Mouse (Mus musculus): Measurements from ENCODE around the gene Nanos3. TPM values are rescaled to one million over a fixed set of nuclear protein-coding genes. Genes with fewer than 3 reads are reported as not detected.

Gene Nanos3
- total and polyA plus RNA-seq, 3 experiments = not detected

DNA sequence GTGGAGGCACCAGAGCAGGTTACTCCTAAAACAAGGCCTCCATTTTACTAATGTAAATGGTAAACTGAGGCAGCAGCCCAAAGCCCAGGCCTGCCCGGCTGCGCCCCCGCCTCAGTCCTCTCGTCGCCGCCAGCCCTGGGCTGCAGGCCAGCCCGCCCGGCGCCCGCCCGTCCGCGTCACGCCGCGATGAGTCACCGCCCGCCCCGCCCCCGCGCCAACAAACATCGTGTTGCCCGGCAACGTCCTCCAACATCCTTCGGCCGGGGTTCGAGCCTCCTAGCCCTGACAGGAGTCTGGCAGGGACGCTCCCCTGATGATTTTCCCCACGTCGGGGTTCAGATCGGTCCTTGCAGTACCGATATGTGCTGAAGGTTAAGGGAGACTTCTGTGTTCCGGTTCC is 7.5 kb upstream of the Nanos3 start (continued):
- 0 out of 2 replicates have a peak, but pooled peaks have one; percentile 28 for TF ChIP-seq BHLHE40 (IDR thresholded peaks at IDR 0.05; ENCODE audit: low read depth, low read length)
- TF ChIP-seq JUND (conservative IDR thresholded peaks at IDR 0.05; ENCODE audit: low read depth, low read length) = no peak
- no peak for TF ChIP-seq ETS1 (conservative IDR thresholded peaks at IDR 0.05; ENCODE audit: low read depth, low read length)
- TF ChIP-seq UBTF (IDR thresholded peaks at IDR 0.05; ENCODE audit: low read depth, low read length) = 0 out of 2 replicates have a peak, but pooled peaks have one; percentile 11
- TF ChIP-seq EP300 (IDR thresholded peaks at IDR 0.05; ENCODE audit: low read length) = no peak
- TF ChIP-seq PAX5 (IDR thresholded peaks at IDR 0.05; ENCODE audit: low read length) = no peak
- no peak for TF ChIP-seq JUN (IDR thresholded peaks at IDR 0.05; ENCODE audit: insufficient read depth, low read depth, low read length)
- no peak for TF ChIP-seq GABPA (IDR thresholded peaks at IDR 0.05; ENCODE audit: insufficient replicate concordance, low read depth, low read length)
- TF ChIP-seq CTCF (conservative IDR thresholded peaks at IDR 0.05 in 1 of 2, IDR thresholded peaks at IDR 0.05 in 1 of 2; ENCODE audit: low read depth in 2 of 2, low read length in 2 of 2) = no peak
- no peak for TF ChIP-seq ZC3H11A (IDR thresholded peaks at IDR 0.05; ENCODE audit: low read depth, low read length)
- TF ChIP-seq TBP (conservative IDR thresholded peaks at IDR 0.05; ENCODE audit: low read depth, low read length) = no peak

- dilution Hi-C loops (cut with MboI; ENCODE audit: extremely low pct_ligation_motif_present, extremely low pct_unique_long_range_greater_than_20kb, low sequenced_read_pairs) (no loop called here), in situ Hi-C loops (cut with MboI; ENCODE audit: low pct_ligation_motif_present, low pct_unique_long_range_greater_than_20kb, low sequenced_read_pairs) (no loop called here)
- Histone ChIP-seq H3K9me3 (replicated peaks; ENCODE audit: low read length) (no peaks in the 10 kb centered on the region), H3K4me1 (ENCODE audit: control insufficient read depth in 1 of 2, insufficient read depth in 2 of 2) (peaks cover 0 to 25% of the 10 kb centered on the region in 2 experiments; a peak in 2 of 4 replicates), H3K4me3 (replicated peaks in 1 of 3; ENCODE audit: low read depth in 2 of 3, low read length in 2 of 3, poor library complexity in 1 of 3) (peak overlapping the region; percentile 39 to 55 (median 48)), H3K27ac (ENCODE audit: insufficient read depth, low read depth) (peak overlapping the region; percentile 67), H3K9ac (ENCODE audit: insufficient read depth, low read depth) (peak overlapping the region; percentile 66), H3K4me2 (ENCODE audit: insufficient read depth, low read depth, poor library complexity, severe bottlenecking) (peak overlapping the region; percentile 60), H3K79me2 (replicated peaks; ENCODE audit: control insufficient read depth, extremely low read depth, insufficient read depth, poor library complexity, severe bottlenecking) (no peaks in the 10 kb centered on the region), H3K36me3 (replicated peaks in 1 of 2; ENCODE audit: control insufficient read depth in 1 of 2, insufficient read depth in 1 of 2, low read length in 1 of 2) (no peaks in the 10 kb centered on the region), H3K27me3 (replicated peaks) (peaks cover 4% of the 10 kb centered on the region)
- peak; percentile 29; the same call in 1 of the 2 replicates for TF ChIP-seq TCF12 (IDR thresholded peaks at IDR 0.05; ENCODE audit: low read depth, low read length)
- peak; percentile 19; the same call in 1 of the 2 replicates for TF ChIP-seq POLR2A (IDR thresholded peaks at IDR 0.05; ENCODE audit: low read depth, low read length)
- TF ChIP-seq RAD21 (IDR thresholded peaks at IDR 0.05; ENCODE audit: low read depth, low read length) = no peak
- no peak for TF ChIP-seq MXI1 (IDR thresholded peaks at IDR 0.05; ENCODE audit: low read depth, low read length)
- peak; percentile 50 for TF ChIP-seq ETS1 (conservative IDR thresholded peaks at IDR 0.05; ENCODE audit: low read depth, low read length)
- TF ChIP-seq HCFC1 (IDR thresholded peaks at IDR 0.05; ENCODE audit: low read depth, low read length) = no peak
- TF ChIP-seq USF2 (conservative IDR thresholded peaks at IDR 0.05; ENCODE audit: low read depth, low read length) = no peak
- no peak for TF ChIP-seq UBTF (IDR thresholded peaks at IDR 0.05; ENCODE audit: low read depth, low read length)
- no peak for DNase-seq (ENCODE audit: extremely low read depth)
These were observed 7.0 kb upstream of the Nanos3 start for GRCm38 (mm10) chr8:84192023-84192422.

GRCm38 (mm10) chr8:84190191-84190867 is 5.3 kb upstream of the Nanos3 start:
- no peaks in the 10 kb centered on the region for H3K79me2 ChIP-seq (replicated peaks; ENCODE audit: control insufficient read depth, extremely low read depth, insufficient read depth, poor library complexity, severe bottlenecking)
- no peak overlapping the region for H3K4me2 ChIP-seq (ENCODE audit: insufficient read depth, low read depth, poor library complexity, severe bottlenecking)
- H3K4me3 ChIP-seq (replicated peaks in 1 of 3; ENCODE audit: low read depth in 2 of 3, low read length in 2 of 3, poor library complexity in 1 of 3) = no peak overlapping the region
- no peak for DNase-seq (ENCODE audit: extremely low read depth)
- peaks cover under 1% of the 10 kb centered on the region for H3K9me3 ChIP-seq (replicated peaks; ENCODE audit: low read length)
- TF ChIP-seq RAD21 (IDR thresholded peaks at IDR 0.05; ENCODE audit: low read depth, low read length) (peak; percentile 34), CTCF (conservative IDR thresholded peaks at IDR 0.05 in 1 of 2, IDR thresholded peaks at IDR 0.05 in 1 of 2; ENCODE audit: low read depth in 2 of 2, low read length in 2 of 2) (peak in 1 of 2 experiments; percentile 19; a peak in 2 of 4 replicates), TCF12 (IDR thresholded peaks at IDR 0.05; ENCODE audit: low read depth, low read length) (no peak)
- no peak overlapping the region for H3K9ac ChIP-seq (ENCODE audit: insufficient read depth, low read depth)
- H3K27me3 ChIP-seq (replicated peaks) = peaks cover 4% of the 10 kb centered on the region
- H3K36me3 ChIP-seq (replicated peaks in 1 of 2; ENCODE audit: control insufficient read depth in 1 of 2, insufficient read depth in 1 of 2, low read length in 1 of 2) = no peaks in the 10 kb centered on the region
- peaks cover 0 to 28% of the 10 kb centered on the region in 2 experiments; a peak in 2 of 4 replicates for H3K4me1 ChIP-seq (ENCODE audit: control insufficient read depth in 1 of 2, insufficient read depth in 2 of 2)
- H3K27ac ChIP-seq (ENCODE audit: insufficient read depth, low read depth) = no peak overlapping the region
- in situ Hi-C loops (cut with MboI; ENCODE audit: low pct_ligation_motif_present, low pct_unique_long_range_greater_than_20kb, low sequenced_read_pairs) (no loop called here), dilution Hi-C loops (cut with MboI; ENCODE audit: extremely low pct_ligation_motif_present, extremely low pct_unique_long_range_greater_than_20kb, low sequenced_read_pairs) (no loop called here)

All from CH12.LX (cell line).